Mouse (Mus musculus) C2C12 (cell line): ENCODE measurements around the gene Wdr47. TPM values are rescaled to one million over a fixed set of nuclear protein-coding genes. Genes with fewer than 3 reads are reported as not detected.
A peak's percentile ranks its signal among the peaks of the same experiment; 100 is the strongest.

ENCODE experiments used
- H3K27me3 ChIP-seq: one replicate; pipeline ENCODE4 v1.6.1; 2011; ENCODE audit not compliant: control insufficient read depth, insufficient read depth, insufficient read length
- H3K36me3 ChIP-seq: one replicate; pipeline ENCODE4 v1.6.1; 2011; ENCODE audit not compliant: control insufficient read depth, insufficient read depth
- H3K4me3 ChIP-seq: one replicate; pipeline ENCODE4 v1.5.1; 2011; ENCODE audit warnings: mild to moderate bottlenecking, control low read depth; ENCODE audit not compliant: poor library complexity, insufficient read depth, severe bottlenecking
- H3K79me2 ChIP-seq: one replicate; pipeline ENCODE4 v1.6.1; 2011; ENCODE audit not compliant: control insufficient read depth, insufficient read depth
- H3K79me3 ChIP-seq: one replicate; pipeline ENCODE4 v1.6.1; 2011; ENCODE audit warnings: low read depth, control low read depth
- H3ac ChIP-seq: one replicate; pipeline ENCODE3; 2011; ENCODE audit warnings: low read depth; ENCODE audit not compliant: control insufficient read depth, insufficient read length
- CEBPB ChIP-seq: IDR thresholded peaks from one replicate; pipeline ENCODE4 v1.6.1; 2011; ENCODE audit warnings: low read depth, mild to moderate bottlenecking, control low read depth, moderate library complexity
- CTCF ChIP-seq: IDR thresholded peaks from one replicate; pipeline ENCODE4 v1.5.1; 2011; ENCODE audit not compliant: control insufficient read depth, insufficient read depth, insufficient read length
- FOSL1 ChIP-seq: IDR thresholded peaks from one replicate; pipeline ENCODE4 v1.8.0; 2011; ENCODE audit warnings: mild to moderate bottlenecking, low read length; ENCODE audit not compliant: poor library complexity, insufficient read depth, severe bottlenecking
- MAX ChIP-seq: IDR thresholded peaks from one replicate; pipeline ENCODE4 v1.6.1; 2011; ENCODE audit warnings: mild to moderate bottlenecking, control low read depth
- MYOD1 ChIP-seq: IDR thresholded peaks from one replicate; pipeline ENCODE4 v1.6.1; 2011; ENCODE audit warnings: low read depth; ENCODE audit not compliant: control insufficient read depth, insufficient read length
- MYOG ChIP-seq: IDR thresholded peaks from one replicate; pipeline ENCODE4 v1.6.1; 2011; ENCODE audit not compliant: control insufficient read depth, insufficient read length; ENCODE audit errors: extremely low read depth
- USF1 ChIP-seq: IDR thresholded peaks from one replicate; pipeline ENCODE4 v1.6.1; 2011; ENCODE audit warnings: low read depth, mild to moderate bottlenecking, control low read depth, moderate library complexity
- long read RNA-seq, 2 experiments: library from polyadenylated mRNA; unstranded; transcript quantifications; one replicate each; pipeline ENCODE4 v2.0.0; 2019 to 2020
- polyA plus RNA-seq: library from polyadenylated mRNA; unstranded; fragments of >200 nt; fragmentation: generic; extraction: Trizol; gene quantifications from one replicate; pipeline ENCODE4 v1.2.1, GENCODE M21; 2012; ENCODE audit warnings: missing spikeins

Wdr47 gene
- polyA plus RNA-seq = 3.4 TPM
- long read RNA-seq, experiment 1, full-length matches to known transcripts = 3 of 6 reads
- long read RNA-seq, experiment 1, partial matches to known transcripts = 2 of 6 reads
- long read RNA-seq, experiment 1, other reads (novel, unspliced or antisense) = 1 of 6 reads
- long read RNA-seq, experiment 2, full-length matches to known transcripts = 37 of 59 reads
- long read RNA-seq, experiment 2, partial matches to known transcripts = 9 of 59 reads
- long read RNA-seq, experiment 2, other reads (novel, unspliced or antisense) = 13 of 59 reads

DNA sequence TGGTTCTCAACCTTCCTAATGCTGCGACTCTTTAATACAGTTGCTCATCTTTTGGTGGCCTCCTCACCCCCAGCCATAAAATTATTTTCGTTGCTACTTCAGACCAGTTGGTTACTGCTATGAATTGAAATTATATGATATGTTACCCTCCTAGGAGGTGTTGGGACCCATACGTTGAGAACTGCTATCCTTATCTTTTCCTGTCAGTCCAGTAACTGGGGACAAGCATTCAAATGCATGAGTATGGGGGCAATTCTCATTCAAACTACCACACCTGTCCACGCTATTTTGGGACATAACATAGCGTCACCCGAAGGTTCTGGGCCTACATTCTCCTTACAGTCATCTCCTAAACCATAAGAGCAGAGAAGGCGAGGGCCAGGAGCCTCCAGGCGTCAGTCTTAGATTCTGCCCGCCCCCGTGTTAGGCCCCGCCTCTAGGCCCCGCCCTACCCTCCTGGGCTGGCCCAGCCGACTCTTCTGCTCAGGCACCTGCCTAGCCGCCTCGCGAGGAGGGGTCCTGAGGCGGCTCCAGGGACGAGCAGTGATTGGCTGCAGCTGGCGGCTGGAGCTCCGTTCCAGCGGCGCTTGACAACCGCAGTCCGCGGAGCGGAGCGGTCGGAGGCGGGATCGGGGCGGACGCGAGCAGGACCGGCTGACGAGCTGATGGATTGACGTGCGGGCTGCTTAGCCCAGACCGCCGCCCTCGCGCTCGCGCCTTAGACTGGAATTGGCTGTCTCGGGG is at the start of gene Wdr47:
TSS of gene Wdr47 (plus strand) at position 494 of the 744 bp plus-strand sequence.
- no peaks in the 10 kb centered on the region for H3K36me3 ChIP-seq
- H3ac ChIP-seq = peak within 1 kb of the TSS; percentile 91
- peak within 1 kb of the TSS; percentile 89 for H3K4me3 ChIP-seq
- TF ChIP-seq MAX (peak; percentile 64), MYOG (no peak), CEBPB (no peak), MYOD1 (peak; percentile 57), USF1 (no peak)
- H3K79me2 ChIP-seq = peaks cover 23% of the 10 kb centered on the region
- H3K79me3 ChIP-seq = no peaks in the 10 kb centered on the region
- no peaks in the 10 kb centered on the region for H3K27me3 ChIP-seq

DNA sequence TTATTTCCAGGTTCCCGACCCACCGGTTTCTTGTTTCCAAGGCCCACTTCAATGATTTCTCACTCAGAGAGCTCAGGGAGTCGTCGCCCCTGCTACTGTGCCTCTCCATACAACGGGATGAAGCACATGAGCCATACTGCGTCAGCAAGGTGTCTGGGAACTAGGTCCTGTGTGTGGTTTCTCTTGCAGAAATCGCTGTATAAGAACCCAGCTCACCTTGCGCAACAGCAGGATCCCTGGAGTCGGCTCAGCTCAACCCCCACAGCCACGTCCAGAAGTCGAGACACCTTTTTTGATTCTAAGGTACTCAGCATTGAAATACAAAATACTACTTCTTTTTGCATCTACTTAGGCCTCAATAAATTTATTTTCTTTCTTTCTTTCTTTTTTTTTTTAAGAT is 48.8 kb upstream of the Wdr47 start:
- peaks cover 22% of the 10 kb centered on the region for H3K27me3 ChIP-seq
- no peak overlapping the region for H3K4me3 ChIP-seq

DNA sequence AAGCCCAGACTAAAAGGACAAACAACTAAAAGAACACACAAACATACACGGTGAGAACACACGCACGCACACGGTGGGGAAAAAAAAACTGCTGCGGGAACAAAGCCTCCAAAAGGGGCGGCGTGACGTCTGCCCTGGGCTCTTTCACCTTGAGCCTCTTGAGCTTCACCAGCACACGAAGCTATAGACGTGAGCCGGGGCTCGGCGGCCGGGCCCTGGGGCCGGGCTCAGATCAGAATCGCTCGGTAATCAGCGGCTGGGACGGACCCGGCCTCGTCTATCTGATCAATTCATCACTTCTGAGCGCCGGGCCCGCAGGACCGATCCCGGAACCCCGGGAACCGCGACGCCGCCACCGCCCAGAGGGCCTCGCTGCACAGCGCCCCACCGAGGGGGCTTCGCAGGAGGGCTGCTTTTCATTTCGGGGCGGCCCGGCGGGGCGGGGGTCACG is 36.9 kb upstream of the Wdr47 start:
- Histone ChIP-seq H3K27me3 (no peaks in the 10 kb centered on the region), H3K4me3 (peak overlapping the region; percentile 68), H3K36me3 (peaks cover 19% of the 10 kb centered on the region), H3K79me2 (no peaks in the 10 kb centered on the region), H3K79me3 (no peaks in the 10 kb centered on the region), H3ac (peak overlapping the region; percentile 93)
- no peak for TF ChIP-seq CEBPB
- TF ChIP-seq USF1 = no peak
- no peak for TF ChIP-seq FOSL1

More for the DNA sequence above, 48.8 kb upstream of the Wdr47 start:
- Histone ChIP-seq H3ac (no peak overlapping the region), H3K36me3 (no peaks in the 10 kb centered on the region), H3K79me2 (no peaks in the 10 kb centered on the region), H3K79me3 (no peaks in the 10 kb centered on the region)
- TF ChIP-seq MYOD1 (no peak), MYOG (no peak), CEBPB (peak; percentile 53)

DNA sequence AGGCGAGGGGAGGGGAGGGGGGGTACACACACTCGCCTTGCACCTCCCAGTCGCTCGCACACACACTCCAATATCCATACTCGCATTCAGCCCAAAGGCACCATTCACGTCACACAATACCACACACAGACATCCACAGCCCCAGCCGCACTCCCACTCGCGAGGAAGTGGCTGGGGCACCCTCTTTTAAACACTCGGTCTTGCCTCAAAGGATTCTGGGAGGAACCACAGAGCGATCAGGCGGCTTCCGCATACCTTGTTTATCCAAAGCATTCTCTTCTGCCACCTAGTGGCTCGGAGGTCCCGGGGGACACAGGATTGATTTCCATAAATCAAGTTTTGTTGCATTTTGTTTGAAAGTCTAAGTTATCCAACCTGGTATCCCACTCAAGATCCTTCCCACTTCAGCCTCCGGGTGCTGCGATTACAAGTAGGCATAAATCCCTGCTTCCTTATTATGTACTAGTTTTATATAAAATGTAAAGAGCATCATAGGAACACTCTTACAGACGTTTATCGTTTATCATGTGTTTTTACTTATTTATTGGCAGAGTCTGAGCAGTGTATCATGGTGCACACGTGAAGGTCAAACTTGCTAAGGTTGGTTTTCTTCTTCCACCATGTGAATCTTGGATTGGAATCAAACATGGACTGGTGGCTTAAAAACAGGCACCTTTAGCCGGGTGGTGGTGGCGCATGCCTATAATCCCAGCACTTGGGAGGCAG is 36.3 kb upstream of the Wdr47 start:
- no peaks in the 10 kb centered on the region for H3K79me2 ChIP-seq
- TF ChIP-seq CTCF = peak; percentile 24
- no peak for TF ChIP-seq MYOD1
- H3ac ChIP-seq = peak overlapping the region; percentile 93
- no peaks in the 10 kb centered on the region for H3K79me3 ChIP-seq
- H3K27me3 ChIP-seq = no peaks in the 10 kb centered on the region
- peak overlapping the region; percentile 68 for H3K4me3 ChIP-seq
- H3K36me3 ChIP-seq = peaks cover 19% of the 10 kb centered on the region

DNA sequence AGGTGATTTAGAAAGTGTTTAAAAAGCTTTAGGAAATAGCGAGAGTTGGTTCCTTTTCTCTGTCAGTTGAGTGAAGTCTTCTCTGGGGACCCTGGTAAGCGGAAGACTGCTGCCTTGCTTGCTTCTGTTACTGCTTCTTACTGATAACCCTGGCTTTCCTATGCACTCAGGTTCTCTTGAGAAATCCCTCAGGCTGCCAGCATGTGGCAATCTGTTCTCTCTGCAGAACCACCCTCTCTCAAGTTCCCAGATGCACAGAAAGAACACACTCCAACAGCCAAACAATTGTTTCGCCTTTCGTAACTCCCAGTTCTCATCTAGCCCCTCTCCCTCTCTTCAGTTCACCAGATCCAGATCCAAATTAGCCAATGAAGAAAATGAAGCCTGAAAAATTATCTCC is 33.2 kb upstream of the Wdr47 start:
- no peaks in the 10 kb centered on the region for H3K27me3 ChIP-seq
- TF ChIP-seq MYOD1 (no peak), CTCF (no peak), FOSL1 (no peak), MAX (no peak), USF1 (no peak), CEBPB (no peak), MYOG (no peak)
- peaks cover 12% of the 10 kb centered on the region for H3K79me3 ChIP-seq
- H3K4me3 ChIP-seq = no peak overlapping the region
- peaks cover 24% of the 10 kb centered on the region for H3K36me3 ChIP-seq
- H3K79me2 ChIP-seq = peaks cover 20% of the 10 kb centered on the region
- H3ac ChIP-seq = no peak overlapping the region
